Mouse (Mus musculus): ENCODE data around the gene Ppfia3.

Ppfia3 gene

GRCm38 (mm10) chr7:45408949-45409348 is 42.1 kb upstream of the Ppfia3 start:
- H3K4me3 ChIP-seq (replicated peaks; ENCODE audit: low read length): no peak overlapping the region
- peaks cover 52% of the 10 kb centered on the region for H3K4me1 ChIP-seq (replicated peaks; ENCODE audit: low read depth, low read length)
- H3K9me3 ChIP-seq (ENCODE audit: low read length): no peaks in the 10 kb centered on the region
- TF ChIP-seq NANOG (IDR thresholded peaks at IDR 0.05; ENCODE audit: borderline replicate concordance, low read length): no peak
- no peak for TF ChIP-seq POU5F1 (IDR thresholded peaks at IDR 0.05; ENCODE audit: borderline replicate concordance, low read length)
- no peak for TF ChIP-seq CTCF (conservative IDR thresholded peaks at IDR 0.05; ENCODE audit: low read length)
- H3K27me3 ChIP-seq (ENCODE audit: insufficient read depth, low read length): peaks cover 78% of the 10 kb centered on the region
- no peaks in the 10 kb centered on the region for H3K36me3 ChIP-seq (ENCODE audit: insufficient read depth, low read length)

GRCm38 (mm10) chr7:45408351-45408750 is 41.5 kb upstream of the Ppfia3 start:
- H3K27me3 ChIP-seq (ENCODE audit: insufficient read depth, low read length): peaks cover 78% of the 10 kb centered on the region
- no peaks in the 10 kb centered on the region for H3K36me3 ChIP-seq (ENCODE audit: insufficient read depth, low read length)
- peaks cover 51% of the 10 kb centered on the region for H3K4me1 ChIP-seq (replicated peaks; ENCODE audit: low read depth, low read length)
- H3K4me3 ChIP-seq (replicated peaks; ENCODE audit: low read length): no peak overlapping the region
- TF ChIP-seq POU5F1 (IDR thresholded peaks at IDR 0.05; ENCODE audit: borderline replicate concordance, low read length) (no peak), CTCF (conservative IDR thresholded peaks at IDR 0.05; ENCODE audit: low read length) (no peak), NANOG (IDR thresholded peaks at IDR 0.05; ENCODE audit: borderline replicate concordance, low read length) (no peak)
- no peaks in the 10 kb centered on the region for H3K9me3 ChIP-seq (ENCODE audit: low read length)

GRCm38 (mm10) chr7:45407836-45408235 is 41.0 kb upstream of the Ppfia3 start:
- Histone ChIP-seq H3K4me3 (replicated peaks; ENCODE audit: low read length) (0 out of 2 replicates have a peak overlapping the region, but pooled peaks have one; percentile 79), H3K36me3 (ENCODE audit: insufficient read depth, low read length) (no peaks in the 10 kb centered on the region), H3K4me1 (replicated peaks; ENCODE audit: low read depth, low read length) (peaks cover 47% of the 10 kb centered on the region), H3K9me3 (ENCODE audit: low read length) (no peaks in the 10 kb centered on the region), H3K27me3 (ENCODE audit: insufficient read depth, low read length) (peaks cover 73% of the 10 kb centered on the region)
- TF ChIP-seq POU5F1 (IDR thresholded peaks at IDR 0.05; ENCODE audit: borderline replicate concordance, low read length): no peak
- no peak for TF ChIP-seq NANOG (IDR thresholded peaks at IDR 0.05; ENCODE audit: borderline replicate concordance, low read length)
- TF ChIP-seq CTCF (conservative IDR thresholded peaks at IDR 0.05; ENCODE audit: low read length): no peak

GRCm38 (mm10) chr7:45406157-45407156 is 39.6 kb upstream of the Ppfia3 start:
- peaks cover 63% of the 10 kb centered on the region for H3K27me3 ChIP-seq (ENCODE audit: insufficient read depth, low read length)
- H3K4me3 ChIP-seq (replicated peaks; ENCODE audit: low read length): peak overlapping the region; percentile 79
- TF ChIP-seq CTCF (conservative IDR thresholded peaks at IDR 0.05; ENCODE audit: low read length) (no peak), POU5F1 (IDR thresholded peaks at IDR 0.05; ENCODE audit: borderline replicate concordance, low read length) (no peak), NANOG (IDR thresholded peaks at IDR 0.05; ENCODE audit: borderline replicate concordance, low read length) (no peak)
- no peaks in the 10 kb centered on the region for H3K9me3 ChIP-seq (ENCODE audit: low read length)
- H3K4me1 ChIP-seq (replicated peaks; ENCODE audit: low read depth, low read length): peaks cover 47% of the 10 kb centered on the region
- H3K36me3 ChIP-seq (ENCODE audit: insufficient read depth, low read length): no peaks in the 10 kb centered on the region

GRCm38 (mm10) chr7:45405091-45406075 is 38.6 kb upstream of the Ppfia3 start, which contains the start of gene Kcna7:
TSS of gene Kcna7 (plus strand) at chr7:45405653.
- peak; percentile 81 for TF ChIP-seq CTCF (conservative IDR thresholded peaks at IDR 0.05; ENCODE audit: low read length)
- no peak for TF ChIP-seq POU5F1 (IDR thresholded peaks at IDR 0.05; ENCODE audit: borderline replicate concordance, low read length)
- H3K36me3 ChIP-seq (ENCODE audit: insufficient read depth, low read length): no peaks in the 10 kb centered on the region

GRCm38 (mm10) chr7:45403532-45404261 is 36.9 kb upstream of the Ppfia3 start:
- no peaks in the 10 kb centered on the region for H3K9me3 ChIP-seq (ENCODE audit: low read length)
- H3K4me1 ChIP-seq (replicated peaks; ENCODE audit: low read depth, low read length): peaks cover 45% of the 10 kb centered on the region
- TF ChIP-seq NANOG (IDR thresholded peaks at IDR 0.05; ENCODE audit: borderline replicate concordance, low read length) (no peak), CTCF (conservative IDR thresholded peaks at IDR 0.05; ENCODE audit: low read length) (peak; percentile 52)
- peaks cover 35% of the 10 kb centered on the region for H3K27me3 ChIP-seq (ENCODE audit: insufficient read depth, low read length)
- no peak overlapping the region for H3K4me3 ChIP-seq (replicated peaks; ENCODE audit: low read length)
- H3K36me3 ChIP-seq (ENCODE audit: insufficient read depth, low read length): no peaks in the 10 kb centered on the region

More at GRCm38 (mm10) chr7:45405091-45406075, 38.6 kb upstream of the Ppfia3 start, which contains the start of gene Kcna7:
- H3K4me3 ChIP-seq (replicated peaks; ENCODE audit: low read length): peak within 1 kb of the TSS; percentile 79
- H3K9me3 ChIP-seq (ENCODE audit: low read length): no peaks in the 10 kb centered on the region
- H3K27me3 ChIP-seq (ENCODE audit: insufficient read depth, low read length): peaks cover 52% of the 10 kb centered on the region
- peaks cover 52% of the 10 kb centered on the region for H3K4me1 ChIP-seq (replicated peaks; ENCODE audit: low read depth, low read length)

- Histone ChIP-seq H3K4me1 (replicated peaks; ENCODE audit: low read depth, low read length) (peaks cover 30% of the 10 kb centered on the region), H3K27me3 (ENCODE audit: insufficient read depth, low read length) (peaks cover 14% of the 10 kb centered on the region), H3K4me3 (replicated peaks; ENCODE audit: low read length) (no peak overlapping the region; the same call in 1 of the 2 replicates), H3K9me3 (ENCODE audit: low read length) (no peaks in the 10 kb centered on the region), H3K36me3 (ENCODE audit: insufficient read depth, low read length) (no peaks in the 10 kb centered on the region)
- TF ChIP-seq NANOG (IDR thresholded peaks at IDR 0.05; ENCODE audit: borderline replicate concordance, low read length) (no peak), CTCF (conservative IDR thresholded peaks at IDR 0.05; ENCODE audit: low read length) (peak; percentile 22)
These were observed 34.8 kb upstream of the Ppfia3 start for GRCm38 (mm10) chr7:45401521-45402085.

Data from E14TG2a.4 (cell line).